Mouse (Mus musculus): ENCODE data around the gene Abhd16a. TPM values are rescaled to one million over a fixed set of nuclear protein-coding genes. Genes with fewer than 3 reads are reported as not detected.

Abhd16a gene
- polyA plus RNA-seq, 1 experiment from 2014 or later: 111 TPM

DNA sequence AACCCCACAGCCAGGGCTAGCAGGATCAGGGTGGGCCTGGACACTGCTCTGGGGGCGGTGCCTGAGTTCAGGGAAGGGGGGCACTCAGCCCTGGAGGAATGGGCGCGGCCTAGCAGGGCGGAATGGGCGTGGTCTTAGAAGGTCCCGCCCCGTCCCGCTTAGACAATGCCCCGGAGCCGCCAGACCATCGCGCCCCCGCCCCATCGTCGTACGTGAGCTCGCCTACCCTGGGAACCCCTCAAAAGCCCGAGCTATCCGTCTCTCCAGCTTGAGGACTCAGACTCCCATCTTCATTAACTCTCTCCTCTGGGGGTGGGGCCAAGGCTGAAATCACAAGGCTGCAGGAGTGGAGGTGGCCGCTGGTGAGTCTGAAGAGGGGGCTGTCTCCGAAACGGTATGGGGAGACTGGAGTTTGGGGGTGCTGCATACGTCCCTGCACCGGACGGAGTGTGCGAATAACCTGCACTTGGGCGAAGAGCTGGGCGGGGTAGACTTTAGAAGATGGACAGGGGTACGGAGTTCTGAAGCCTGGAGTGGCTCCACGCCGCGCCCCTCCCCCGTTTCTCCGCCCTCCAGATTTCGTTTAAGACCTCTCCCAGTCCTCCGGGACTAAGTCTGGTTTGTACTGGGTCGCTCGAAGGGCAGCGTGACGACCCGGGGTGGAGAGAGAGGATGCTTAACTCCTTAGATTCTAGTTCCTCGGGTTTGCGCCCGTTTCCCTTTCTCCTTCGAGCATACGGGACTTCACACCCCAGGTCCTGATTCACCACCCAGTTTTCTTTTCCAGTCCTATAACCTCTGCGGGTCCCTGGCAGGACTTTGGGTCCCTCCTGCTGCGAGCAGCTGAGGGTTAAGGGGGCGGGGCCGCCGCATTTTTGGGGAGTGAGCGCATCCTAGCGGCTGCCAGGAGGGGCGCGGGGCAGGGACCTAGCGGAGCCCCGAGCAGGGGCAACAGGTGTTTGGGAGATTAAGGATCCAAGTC is 29.9 kb upstream of the Abhd16a start, which contains the start of gene Ddah2:
Gene Ddah2, plus strand, starts transcription at position 125 of the 982 bp plus-strand sequence.
- TF ChIP-seq CTCF (IDR thresholded peaks at IDR 0.05) (peak; percentile 79), EP300 (IDR thresholded peaks at IDR 0.05) (no peak)
- WGBS: under 1% methylated on average over 56 of the region's 57 CpGs
- DNase-seq (ENCODE audit: low spot score): peak; percentile 96

GRCm38 (mm10) chr17:35060071-35060470 is 29.0 kb upstream of the Abhd16a start:
- Histone ChIP-seq H3K9me3 (ENCODE audit: low read length) (no peaks in the 10 kb centered on the region), H3K9ac (replicated peaks; ENCODE audit: low read depth) (peak overlapping the region; percentile 63), H3K4me3 (ENCODE audit: low read depth, low read length) (peak overlapping the region; percentile 71), H3K4me1 (ENCODE audit: insufficient read depth, low read depth, low read length) (peaks cover 7% of the 10 kb centered on the region), H3K4me2 (replicated peaks; ENCODE audit: low read depth, low read length) (peak overlapping the region; percentile 70), H3K27ac (ENCODE audit: low read length) (no peak overlapping the region; the same call in 1 of the 2 replicates), H3K27me3 (replicated peaks; ENCODE audit: insufficient read depth, low read length) (no peaks in the 10 kb centered on the region), H3K36me3 (ENCODE audit: insufficient read depth, low read length) (peaks cover 24% of the 10 kb centered on the region; the same call in 1 of the 2 replicates)
- DNase-seq (ENCODE audit: low spot score) (no peak), ATAC-seq (no peak)
- TF ChIP-seq CTCF (IDR thresholded peaks at IDR 0.05): no peak
- 21% methylated on average over 14 of the region's 14 CpGs for WGBS

More for the DNA sequence above, 29.9 kb upstream of the Abhd16a start, which contains the start of gene Ddah2:
- Histone ChIP-seq H3K27me3 (replicated peaks; ENCODE audit: insufficient read depth, low read length) (no peaks in the 10 kb centered on the region), H3K4me2 (replicated peaks; ENCODE audit: low read depth, low read length) (peak within 1 kb of the TSS; percentile 70), H3K9me3 (ENCODE audit: low read length) (no peaks in the 10 kb centered on the region), H3K36me3 (ENCODE audit: insufficient read depth, low read length) (peaks cover 29% of the 10 kb centered on the region; the same call in 1 of the 2 replicates), H3K4me1 (ENCODE audit: insufficient read depth, low read depth, low read length) (peaks cover 7% of the 10 kb centered on the region), H3K4me3 (ENCODE audit: low read depth, low read length) (peak within 1 kb of the TSS; percentile 71), H3K9ac (replicated peaks; ENCODE audit: low read depth) (peak within 1 kb of the TSS; percentile 63), H3K27ac (ENCODE audit: low read length) (peak within 1 kb of the TSS; percentile 88)
- ATAC-seq: peak; percentile 93

DNA sequence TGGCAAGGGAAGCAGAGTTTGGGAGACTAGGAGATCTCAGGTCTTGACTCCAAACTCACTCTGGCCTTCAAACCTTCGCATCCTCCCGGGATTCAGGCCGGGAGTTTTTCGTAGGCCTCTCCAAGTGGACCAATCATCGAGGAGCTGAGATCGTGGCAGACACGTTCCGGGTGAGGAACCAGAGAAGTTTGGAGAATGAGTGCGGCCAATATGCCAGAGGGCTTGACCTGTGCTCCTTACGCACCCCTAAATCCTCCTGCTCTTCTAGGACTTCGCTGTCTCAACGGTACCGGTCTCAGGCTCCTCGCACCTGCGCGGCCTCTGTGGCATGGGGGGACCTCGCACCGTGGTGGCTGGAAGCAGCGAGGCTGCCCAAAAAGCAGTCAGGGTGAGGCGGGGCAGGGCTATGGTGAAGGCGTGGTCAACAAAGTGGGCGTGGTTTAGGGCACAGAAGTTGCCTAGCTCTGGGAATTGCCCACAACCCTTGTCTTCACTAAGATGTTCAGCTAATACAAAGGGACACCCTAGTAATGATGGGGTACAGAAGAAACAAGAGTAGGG is 28.2 kb upstream of the Abhd16a start:
- peak; percentile 46 for DNase-seq (ENCODE audit: low spot score)
- no peak overlapping the region for H3K9ac ChIP-seq (replicated peaks; ENCODE audit: low read depth)
- WGBS: 63% methylated on average over 22 of the region's 22 CpGs

GRCm38 (mm10) chr17:35061299-35061698 is 27.8 kb upstream of the Abhd16a start:
- 77% methylated on average over 8 of the region's 8 CpGs for WGBS
- DNase-seq (ENCODE audit: low spot score): no peak
- TF ChIP-seq EP300 (IDR thresholded peaks at IDR 0.05) (no peak), CTCF (IDR thresholded peaks at IDR 0.05) (no peak)
- Histone ChIP-seq H3K9ac (replicated peaks; ENCODE audit: low read depth) (no peak overlapping the region), H3K4me2 (replicated peaks; ENCODE audit: low read depth, low read length) (no peak overlapping the region), H3K4me3 (ENCODE audit: low read depth, low read length) (no peak overlapping the region), H3K27ac (ENCODE audit: low read length) (no peak overlapping the region), H3K4me1 (ENCODE audit: insufficient read depth, low read depth, low read length) (peaks cover 12% of the 10 kb centered on the region), H3K27me3 (replicated peaks; ENCODE audit: insufficient read depth, low read length) (0 out of 2 replicates have a peak, but pooled peaks cover 1% of the 10 kb centered on the region), H3K9me3 (ENCODE audit: low read length) (no peaks in the 10 kb centered on the region), H3K36me3 (ENCODE audit: insufficient read depth, low read length) (peaks cover 14% of the 10 kb centered on the region; the same call in 1 of the 2 replicates)
- ATAC-seq: no peak

More for the DNA sequence above, 28.2 kb upstream of the Abhd16a start:
- Histone ChIP-seq H3K4me3 (ENCODE audit: low read depth, low read length) (no peak overlapping the region), H3K27me3 (replicated peaks; ENCODE audit: insufficient read depth, low read length) (no peaks in the 10 kb centered on the region), H3K4me2 (replicated peaks; ENCODE audit: low read depth, low read length) (peak overlapping the region; percentile 70; the same call in 1 of the 2 replicates), H3K27ac (ENCODE audit: low read length) (no peak overlapping the region), H3K36me3 (ENCODE audit: insufficient read depth, low read length) (peaks cover 16% of the 10 kb centered on the region; the same call in 1 of the 2 replicates), H3K4me1 (ENCODE audit: insufficient read depth, low read depth, low read length) (peaks cover 12% of the 10 kb centered on the region), H3K9me3 (ENCODE audit: low read length) (no peaks in the 10 kb centered on the region)
- no peak for ATAC-seq
- TF ChIP-seq CTCF (IDR thresholded peaks at IDR 0.05): no peak
- no peak for TF ChIP-seq EP300 (IDR thresholded peaks at IDR 0.05)

DNA sequence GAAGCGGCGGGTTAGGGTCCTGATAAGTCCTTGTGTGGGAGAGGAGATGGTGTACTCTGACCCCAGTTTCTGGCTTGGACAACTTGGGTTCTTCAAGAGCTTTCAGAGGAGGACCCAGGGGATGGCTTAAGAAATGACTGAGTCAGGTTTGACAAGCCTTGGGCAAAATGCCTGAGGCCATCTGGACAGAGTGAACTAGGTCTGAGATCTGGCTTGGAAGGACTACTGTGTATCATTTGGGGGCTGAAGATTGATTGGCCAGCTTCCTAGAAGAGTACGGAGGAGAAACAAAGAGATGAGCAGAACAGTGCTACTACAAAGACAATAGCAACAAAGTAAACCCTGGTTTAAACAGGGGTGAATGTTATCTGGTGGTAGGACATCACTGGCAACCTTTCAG is 25.6 kb upstream of the Abhd16a start:
- Histone ChIP-seq H3K27ac (ENCODE audit: low read length) (peak overlapping the region; percentile 83; the same call in 1 of the 2 replicates), H3K4me1 (ENCODE audit: insufficient read depth, low read depth, low read length) (peaks cover 12% of the 10 kb centered on the region), H3K27me3 (replicated peaks; ENCODE audit: insufficient read depth, low read length) (0 out of 2 replicates have a peak, but pooled peaks cover 3% of the 10 kb centered on the region), H3K4me2 (replicated peaks; ENCODE audit: low read depth, low read length) (no peak overlapping the region), H3K4me3 (ENCODE audit: low read depth, low read length) (no peak overlapping the region), H3K36me3 (ENCODE audit: insufficient read depth, low read length) (peaks cover 7% of the 10 kb centered on the region; the same call in 1 of the 2 replicates), H3K9ac (replicated peaks; ENCODE audit: low read depth) (no peak overlapping the region), H3K9me3 (ENCODE audit: low read length) (no peaks in the 10 kb centered on the region)
- DNase-seq (ENCODE audit: low spot score): no peak
- WGBS: 74% methylated on average over 3 of the region's 3 CpGs
- ATAC-seq: no peak
- TF ChIP-seq CTCF (IDR thresholded peaks at IDR 0.05) (no peak), EP300 (IDR thresholded peaks at IDR 0.05) (no peak)

All from lung, postnatal 0 days (tissue).